Mouse (Mus musculus) cerebellum, postnatal 4 days (tissue): Measurements from ENCODE around the gene U2af1.
"Not testable (repeated sequence)": the region's sequence is repeated elsewhere in the genome, so short reads cannot be mapped to it uniquely, and the experiment has no call there.

Experiments
- DNase-seq, 2 experiments: peaks; one replicate each; pipeline ENCODE4 v3.0.0; 2022; ENCODE audit warnings: low spot score in 2 of 2, mixed read lengths in 1 of 2

Gene U2af1

GRCm38 (mm10) chr17:31623101-31623500 lies 35.6 kb downstream of the U2af1 start:
- DNase-seq: no peak

- no peak for DNase-seq
Measured at GRCm38 (mm10) chr17:31613086-31613755, 45.5 kb downstream of the U2af1 start.

GRCm38 (mm10) chr17:31609895-31610294 lies 48.8 kb downstream of the U2af1 start:
- no peak for DNase-seq

- DNase-seq: not testable (repeated sequence)
Measured at GRCm38 (mm10) chr17:31609173-31609572, 49.5 kb downstream of the U2af1 start.

- no peak for DNase-seq
Measured at GRCm38 (mm10) chr17:31607256-31607951, 51.3 kb downstream of the U2af1 start.

- no peak for DNase-seq
Measured at GRCm38 (mm10) chr17:31606424-31606823, 52.3 kb downstream of the U2af1 start.

- DNase-seq: no peak
Measured at GRCm38 (mm10) chr17:31598593-31598992, 60.1 kb downstream of the U2af1 start.

- no peak for DNase-seq
Measured at GRCm38 (mm10) chr17:31597957-31598356, 60.7 kb downstream of the U2af1 start.
